Mouse (Mus musculus) kidney, embryonic 14.5 days (tissue): ENCODE results near the gene Stpg1. TPM values are rescaled to one million over a fixed set of nuclear protein-coding genes. Genes with fewer than 3 reads are reported as not detected.

Source experiments
- ATAC-seq: fragments of 200-750 bp; cut with Nextera tagmentation; 2 replicates; pipeline ENCODE4 v1.8.0; 2017; ENCODE audit warnings: moderate number of reproducible peaks, mild to moderate bottlenecking, moderate TSS enrichment, moderate library complexity; ENCODE audit not compliant: low FRiP score, low TSS enrichment
- H3K27ac ChIP-seq: fragments of 300-500 bp; sonication (generic); 2 replicates; pipeline ENCODE4 v1.5.1; 2014; ENCODE audit warnings: low read depth, mild to moderate bottlenecking, low read length, moderate library complexity, mixed read lengths
- H3K27me3 ChIP-seq: fragments of 300-500 bp; sonication (generic); 2 replicates; pipeline ENCODE4 v1.6.1; 2014; ENCODE audit warnings: mild to moderate bottlenecking, low read length; ENCODE audit not compliant: control insufficient read depth, insufficient read depth
- H3K36me3 ChIP-seq: fragments of 300-500 bp; sonication (generic); 2 replicates; pipeline ENCODE4 v1.6.1; 2014; ENCODE audit warnings: low read length, mixed read lengths; ENCODE audit not compliant: control insufficient read depth, insufficient read depth
- H3K4me1 ChIP-seq: fragments of 300-500 bp; sonication (generic); 2 replicates; pipeline ENCODE4 v1.6.1; 2014; ENCODE audit warnings: low read length, mixed read lengths; ENCODE audit not compliant: control insufficient read depth, insufficient read depth
- H3K4me2 ChIP-seq: fragments of 300-500 bp; sonication (generic); replicated peaks from 2 replicates; pipeline ENCODE4 v1.6.1; 2014; ENCODE audit warnings: low read depth, mild to moderate bottlenecking, low read length
- H3K4me3 ChIP-seq: fragments of 300-500 bp; sonication (generic); 2 replicates; pipeline ENCODE4 v1.5.1; 2014; ENCODE audit warnings: mild to moderate bottlenecking, low read length
- H3K9ac ChIP-seq: fragments of 300-500 bp; sonication (generic); 2 replicates; pipeline ENCODE4 v1.6.1; 2014; ENCODE audit warnings: low read depth, mild to moderate bottlenecking, low read length, moderate library complexity
- H3K9me3 ChIP-seq: fragments of 300-500 bp; sonication (generic); 2 replicates; pipeline ENCODE4 v1.6.1; 2016; ENCODE audit warnings: low read length; ENCODE audit not compliant: control insufficient read depth
- WGBS: fragments of 180-500 bp; shearing (Covaris S2); extraction: QIAGEN DNeasy Blood & Tissue Kit; methylation state at CpG from one replicate; pipeline ENCODE4 v1.1.7; 2014; 5-methylcytosine and 5-hydroxymethylcytosine counted together
- polyA plus RNA-seq: library from polyadenylated mRNA; unstranded; fragments of >200 nt; fragmentation: Nextera tagmentation; extraction: Ambion mirVana; gene quantifications from 2 replicates; pipeline ENCODE4 v1.2.1, GENCODE M21; 2014

Gene Stpg1
- polyA plus RNA-seq, 1 experiment from 2014 or later, result 0.81 TPM

- H3K4me1 ChIP-seq, result no peaks in the 10 kb centered on the region
- no peaks in the 10 kb centered on the region for H3K27me3 ChIP-seq
- no peak overlapping the region for H3K4me2 ChIP-seq
- H3K9ac ChIP-seq, result no peak overlapping the region
- no peak for ATAC-seq
- H3K9me3 ChIP-seq, result no peaks in the 10 kb centered on the region
- 93% methylated on average over 11 of the region's 11 CpGs for WGBS
- peaks cover 4% of the 10 kb centered on the region; the same call in 1 of the 2 replicates for H3K36me3 ChIP-seq
- H3K27ac ChIP-seq, result no peak overlapping the region
- H3K4me3 ChIP-seq, result no peak overlapping the region
These were observed 8.2 kb upstream of the Stpg1 start for GRCm38 (mm10) chr4:135486352-135486751.

DNA sequence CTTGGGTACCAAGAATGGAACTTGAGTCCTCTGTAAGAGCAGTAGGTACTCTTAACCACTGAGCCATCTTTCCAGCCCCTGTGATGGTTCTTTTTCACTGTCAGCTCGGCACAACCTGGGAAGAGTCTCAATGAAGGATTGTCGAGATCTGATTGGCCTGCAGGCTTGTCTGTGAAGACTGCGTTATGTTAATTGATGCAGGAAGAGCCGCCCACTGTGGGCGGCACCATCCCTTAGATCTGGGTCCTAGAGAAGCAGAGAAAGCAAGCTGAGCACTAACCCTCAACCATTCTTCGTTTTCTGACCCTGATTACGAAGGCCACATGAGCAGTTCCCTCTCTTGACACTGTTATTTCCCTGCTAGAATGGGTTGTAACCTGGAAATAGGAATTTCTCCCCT, 5.3 kb upstream of the Stpg1 start:
- no peak overlapping the region for H3K4me3 ChIP-seq
- H3K4me1 ChIP-seq, result no peaks in the 10 kb centered on the region
- H3K9me3 ChIP-seq, result no peaks in the 10 kb centered on the region
- WGBS, result 93% methylated on average over 7 of the region's 7 CpGs
- H3K27ac ChIP-seq, result no peak overlapping the region
- H3K27me3 ChIP-seq, result no peaks in the 10 kb centered on the region
- no peak for ATAC-seq
- H3K36me3 ChIP-seq, result peaks cover 4% of the 10 kb centered on the region; the same call in 1 of the 2 replicates
- no peak overlapping the region for H3K9ac ChIP-seq
- H3K4me2 ChIP-seq, result no peak overlapping the region

DNA sequence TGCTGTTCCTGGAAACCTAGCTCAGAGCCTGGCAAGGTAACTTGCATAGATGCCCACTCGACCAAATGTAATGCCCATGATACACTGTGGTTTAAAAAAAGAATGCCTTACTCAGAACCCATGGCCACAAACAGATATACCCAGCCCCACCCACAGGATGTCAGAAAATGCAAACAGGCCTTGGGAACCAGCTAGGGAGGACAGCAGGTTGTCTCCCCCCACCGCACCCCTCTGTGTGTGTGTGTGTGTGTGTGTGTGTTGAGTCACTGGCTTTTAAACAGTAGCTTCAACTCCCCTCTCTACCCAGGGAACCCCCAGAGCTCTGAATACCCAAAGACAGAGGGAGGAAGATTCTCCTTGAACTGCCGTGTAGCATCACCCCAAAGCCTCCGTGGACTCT, 1.3 kb upstream of the Stpg1 start:
- H3K4me1 ChIP-seq, result no peaks in the 10 kb centered on the region
- no peaks in the 10 kb centered on the region for H3K27me3 ChIP-seq
- H3K9me3 ChIP-seq, result no peaks in the 10 kb centered on the region
- H3K27ac ChIP-seq, result no peak overlapping the region
- 52% methylated on average over 4 of the region's 4 CpGs for WGBS
- ATAC-seq, result no peak
- peak overlapping the region; percentile 37; the same call in 1 of the 2 replicates for H3K9ac ChIP-seq
- H3K36me3 ChIP-seq, result peaks cover 4% of the 10 kb centered on the region; the same call in 1 of the 2 replicates
- H3K4me3 ChIP-seq, result peak overlapping the region; percentile 73; the same call in 1 of the 2 replicates
- H3K4me2 ChIP-seq, result peak overlapping the region; percentile 92

DNA sequence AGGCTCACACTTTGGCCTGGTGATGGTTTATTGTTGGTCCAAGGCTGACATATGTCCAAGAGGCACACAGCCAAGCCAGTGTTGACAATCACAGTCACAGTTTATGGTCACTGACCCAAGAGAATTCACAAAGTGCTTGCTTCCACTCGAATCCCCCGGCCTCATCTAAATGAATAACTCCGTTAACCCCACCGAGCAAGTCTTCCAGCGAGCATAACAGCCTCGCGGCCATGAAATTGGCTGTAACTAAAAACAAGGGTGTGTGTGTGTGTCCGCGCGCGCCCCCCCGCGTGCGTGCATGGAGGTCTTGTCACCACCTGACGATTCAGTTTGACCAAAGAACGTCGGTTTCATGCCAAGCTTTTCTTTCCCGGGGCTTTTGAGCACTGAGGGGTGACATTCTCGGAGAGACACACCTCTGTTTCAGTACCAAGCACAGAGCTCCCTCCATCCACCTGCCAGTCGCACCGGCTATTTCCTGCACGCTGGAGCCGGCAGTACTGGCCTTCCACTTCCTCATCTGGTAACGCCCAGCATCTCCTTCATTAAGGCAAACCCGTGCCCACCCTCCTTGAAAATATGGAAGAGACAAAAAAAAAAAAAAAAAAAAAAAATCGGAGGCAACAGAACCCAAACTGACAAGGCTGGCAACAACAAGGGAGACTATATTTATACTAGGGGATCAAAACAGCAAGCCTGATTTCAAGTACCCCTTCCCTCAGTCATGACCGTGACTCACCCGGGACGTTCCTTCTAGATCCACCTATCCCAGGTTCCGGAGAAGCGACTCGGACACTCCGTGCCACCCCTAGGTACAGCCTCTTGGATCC, 684 bp upstream of the Stpg1 start:
- 2% methylated on average over 33 of the region's 33 CpGs for WGBS
- Histone ChIP-seq H3K27me3 (no peaks in the 10 kb centered on the region), H3K9ac (peak overlapping the region; percentile 37), H3K27ac (no peak overlapping the region), H3K4me2 (peak overlapping the region; percentile 92), H3K36me3 (peaks cover 4% of the 10 kb centered on the region; the same call in 1 of the 2 replicates), H3K4me1 (no peaks in the 10 kb centered on the region), H3K9me3 (no peaks in the 10 kb centered on the region), H3K4me3 (peak overlapping the region; percentile 73)
- no peak for ATAC-seq

DNA sequence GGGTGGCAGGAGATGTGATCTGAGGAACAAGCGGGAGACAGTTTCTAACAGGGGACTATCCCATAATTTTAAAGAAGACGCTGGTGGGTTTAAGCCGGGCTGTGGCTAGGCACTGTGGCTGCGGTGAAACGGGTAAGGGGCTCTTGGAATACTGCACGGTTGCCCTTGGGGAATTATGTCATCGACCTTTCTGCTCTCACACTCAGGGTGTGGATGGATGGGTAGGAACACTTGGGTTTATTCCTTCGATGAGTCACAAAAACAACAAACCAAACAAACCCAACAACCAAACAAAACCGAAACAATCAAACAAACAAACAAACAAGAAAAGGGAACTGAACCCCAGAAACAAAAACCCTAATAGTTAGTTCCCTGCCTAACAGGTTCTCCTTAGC, 804 bp downstream of the Stpg1 start:
- peak overlapping the region; percentile 73 for H3K4me3 ChIP-seq
- H3K27me3 ChIP-seq, result no peaks in the 10 kb centered on the region
- no peaks in the 10 kb centered on the region for H3K4me1 ChIP-seq
- ATAC-seq, result no peak
- H3K27ac ChIP-seq, result peak overlapping the region; percentile 37; the same call in 1 of the 2 replicates
- H3K36me3 ChIP-seq, result no peaks in the 10 kb centered on the region; the same call in 1 of the 2 replicates
- H3K9ac ChIP-seq, result no peak overlapping the region
- H3K4me2 ChIP-seq, result peak overlapping the region; percentile 92
- H3K9me3 ChIP-seq, result peaks cover under 1% of the 10 kb centered on the region; the same call in 1 of the 2 replicates
- WGBS, result 21% methylated on average over 9 of the region's 9 CpGs

- no peak for ATAC-seq
- Histone ChIP-seq H3K36me3 (no peaks in the 10 kb centered on the region), H3K27ac (no peak overlapping the region), H3K9ac (no peak overlapping the region), H3K4me3 (peak overlapping the region; percentile 73; the same call in 1 of the 2 replicates), H3K27me3 (no peaks in the 10 kb centered on the region), H3K9me3 (peaks cover 5% of the 10 kb centered on the region; the same call in 1 of the 2 replicates), H3K4me1 (no peaks in the 10 kb centered on the region), H3K4me2 (peak overlapping the region; percentile 92)
- WGBS, result 15% methylated on average over 18 of the region's 18 CpGs
These were observed 1.2 kb downstream of the Stpg1 start for GRCm38 (mm10) chr4:135495810-135496209.

DNA sequence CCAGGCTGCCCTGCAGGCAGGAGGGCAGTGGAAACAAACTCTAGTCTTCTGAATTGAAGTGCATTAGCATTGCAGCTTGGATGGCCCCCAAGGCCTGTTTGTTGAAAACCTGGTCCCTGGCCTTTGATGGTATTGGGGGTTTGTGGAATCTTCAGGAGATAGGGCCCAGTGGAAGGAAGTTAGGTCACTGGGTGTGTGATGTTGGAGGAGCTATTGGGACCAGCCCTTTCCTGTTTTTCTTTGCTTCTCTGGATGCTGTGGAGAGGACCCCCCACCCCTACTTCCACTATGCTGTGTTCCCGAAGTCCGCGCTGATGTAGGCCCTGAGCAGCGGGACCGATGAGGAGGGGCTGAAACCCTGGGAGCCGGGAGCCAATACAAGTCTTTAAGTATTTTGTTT, 3.5 kb downstream of the Stpg1 start:
- H3K27me3 ChIP-seq, result no peaks in the 10 kb centered on the region
- no peak overlapping the region for H3K9ac ChIP-seq
- H3K4me1 ChIP-seq, result no peaks in the 10 kb centered on the region
- H3K4me3 ChIP-seq, result no peak overlapping the region
- no peaks in the 10 kb centered on the region for H3K36me3 ChIP-seq
- no peak for ATAC-seq
- peaks cover 5% of the 10 kb centered on the region; the same call in 1 of the 2 replicates for H3K9me3 ChIP-seq
- H3K4me2 ChIP-seq, result no peak overlapping the region
- WGBS, result 81% methylated on average over 6 of the region's 6 CpGs
- H3K27ac ChIP-seq, result no peak overlapping the region

DNA sequence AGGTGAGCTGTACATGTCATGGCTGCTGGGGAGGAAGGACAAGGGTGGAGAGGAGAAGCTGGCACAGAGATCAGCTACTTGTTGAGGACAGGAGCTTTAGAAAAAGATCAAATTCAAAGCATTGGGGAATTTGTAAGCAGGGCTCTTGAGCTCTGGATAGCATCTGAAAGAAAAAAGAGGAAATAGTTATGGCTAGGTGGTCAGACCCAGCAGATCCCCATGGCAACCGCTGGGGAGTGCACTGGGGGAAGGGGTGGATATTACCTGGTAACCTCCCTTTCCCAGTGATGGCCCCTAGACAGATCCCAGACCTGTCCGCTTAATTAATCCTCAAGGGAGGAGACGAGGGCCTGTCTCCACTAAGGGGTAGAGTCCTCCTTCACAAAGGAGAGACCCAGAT, 5.2 kb downstream of the Stpg1 start:
- no peak overlapping the region for H3K4me2 ChIP-seq
- H3K27me3 ChIP-seq, result no peaks in the 10 kb centered on the region
- H3K9me3 ChIP-seq, result peaks cover 5% of the 10 kb centered on the region; the same call in 1 of the 2 replicates
- H3K4me3 ChIP-seq, result no peak overlapping the region
- no peaks in the 10 kb centered on the region for H3K36me3 ChIP-seq
- no peaks in the 10 kb centered on the region for H3K4me1 ChIP-seq
- 58% methylated on average over 3 of the region's 3 CpGs for WGBS
- H3K27ac ChIP-seq, result no peak overlapping the region
- no peak overlapping the region for H3K9ac ChIP-seq
- ATAC-seq, result no peak

DNA sequence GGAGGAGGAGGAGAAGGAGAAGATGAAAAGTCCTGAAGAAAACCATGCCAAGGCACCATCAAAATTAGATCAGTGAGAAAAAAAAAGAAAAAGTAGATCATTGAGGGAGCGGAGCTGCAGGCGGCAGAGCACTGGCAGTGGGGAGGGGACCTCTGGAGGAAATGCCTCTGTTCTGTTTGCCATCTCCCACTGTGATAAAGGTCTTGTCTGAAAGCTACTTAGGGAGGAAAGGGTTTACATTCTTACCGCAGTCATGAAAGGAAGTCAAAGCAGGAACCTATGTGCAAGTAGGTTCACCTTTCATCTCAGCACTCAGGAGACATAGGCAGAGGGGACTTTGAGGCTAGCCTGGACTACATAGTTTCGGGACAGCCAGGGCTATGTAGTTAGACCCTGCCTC, 7.0 kb downstream of the Stpg1 start:
- H3K9ac ChIP-seq, result no peak overlapping the region
- no peak overlapping the region for H3K4me3 ChIP-seq
- H3K4me2 ChIP-seq, result no peak overlapping the region
- H3K27me3 ChIP-seq, result no peaks in the 10 kb centered on the region
- peaks cover 5% of the 10 kb centered on the region; the same call in 1 of the 2 replicates for H3K9me3 ChIP-seq
- no peaks in the 10 kb centered on the region for H3K36me3 ChIP-seq
- H3K4me1 ChIP-seq, result no peaks in the 10 kb centered on the region
- no peak overlapping the region for H3K27ac ChIP-seq
- WGBS, result 71% methylated on average over 4 of the region's 4 CpGs
- ATAC-seq, result no peak
